Mouse (Mus musculus) lung, adult 2 months (tissue): ENCODE results near the gene Sez6l. TPM values are rescaled to one million over a fixed set of nuclear protein-coding genes. Genes with fewer than 3 reads are reported as not detected.

Source experiments
- DNase-seq: peaks from one replicate; pipeline ENCODE4 v3.0.0; 2022
- H3K4me1 ChIP-seq: fragments of 200-500 bp; 2 replicates; pipeline ENCODE4 v1.6.1; 2011; ENCODE audit warnings: low read length; ENCODE audit not compliant: control insufficient read depth, insufficient read depth
- H3K4me3 ChIP-seq: fragments of 200-500 bp; replicated peaks from 2 replicates; pipeline ENCODE3; 2011; ENCODE audit warnings: low read depth, mild to moderate bottlenecking, control low read depth, low read length; ENCODE audit errors: extremely low read depth
- CTCF ChIP-seq: fragments of 200-500 bp; IDR thresholded peaks from 2 replicates; pipeline ENCODE4 v1.5.1; 2011; ENCODE audit warnings: mild to moderate bottlenecking, low read length, control low read depth; ENCODE audit not compliant: insufficient read depth
- POLR2A ChIP-seq: fragments of 200-500 bp; IDR thresholded peaks from 2 replicates; pipeline ENCODE4 v1.6.1; 2011; ENCODE audit warnings: low read depth, mild to moderate bottlenecking, control low read depth, low read length, borderline replicate concordance; ENCODE audit errors: extremely low read depth
- whole genome bisulfite sequencing: fragments of 180-500 bp; shearing (Covaris S2); methylation state at CpG from one replicate; pipeline ENCODE4 v1.1.7; 2018; 5-methylcytosine and 5-hydroxymethylcytosine counted together
- polyA plus RNA-seq: library from polyadenylated mRNA; depleted of rRNA; stranded (reverse); fragments of >200 nt; gene quantifications from 2 replicates; pipeline ENCODE4 v1.2.3, GENCODE M21; 2012

Gene Sez6l
- polyA plus RNA-seq, 1 experiment, result 0.12 TPM

GRCm38 (mm10) chr5:112591706-112592105 lies 14.7 kb upstream of the Sez6l start:
- no peak overlapping the region for H3K4me3 ChIP-seq
- DNase-seq, result no peak
- H3K4me1 ChIP-seq, result no peaks in the 10 kb centered on the region
- WGBS, result 78% methylated on average over 1 of the region's 1 CpGs
- TF ChIP-seq POLR2A (no peak), CTCF (no peak)

GRCm38 (mm10) chr5:112586071-112586470 lies 9.1 kb upstream of the Sez6l start:
- 56% methylated on average over 6 of the region's 6 CpGs for WGBS
- TF ChIP-seq POLR2A (no peak), CTCF (no peak)
- H3K4me3 ChIP-seq, result no peak overlapping the region
- no peak for DNase-seq
- H3K4me1 ChIP-seq, result no peaks in the 10 kb centered on the region; the same call in 1 of the 2 replicates

- TF ChIP-seq POLR2A (no peak), CTCF (no peak)
- no peak for DNase-seq
- Histone ChIP-seq H3K4me3 (no peak overlapping the region), H3K4me1 (no peaks in the 10 kb centered on the region; the same call in 1 of the 2 replicates)
- 75% methylated on average over 4 of the region's 4 CpGs for WGBS
Measured at GRCm38 (mm10) chr5:112584155-112584769, 7.3 kb upstream of the Sez6l start.

DNA sequence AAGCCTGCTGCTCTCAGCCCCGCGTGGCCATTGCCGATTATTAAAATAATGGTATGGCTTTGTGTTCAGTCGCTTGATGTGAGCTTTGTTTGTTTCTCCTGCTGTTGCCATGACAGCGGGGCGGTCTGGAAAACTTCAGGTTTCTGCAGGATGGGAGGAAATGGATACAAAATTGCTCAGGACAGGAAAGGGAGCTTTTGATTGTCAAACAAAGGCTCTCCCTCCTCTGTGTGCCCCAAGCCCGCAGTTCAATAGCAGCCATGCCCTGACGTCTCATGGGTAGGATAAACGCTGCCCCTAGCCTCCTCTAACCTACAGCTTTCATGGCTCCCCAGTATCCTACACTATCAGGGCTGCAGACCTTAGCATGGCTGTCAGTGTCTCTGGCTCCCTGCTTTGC lies 6.3 kb upstream of the Sez6l start:
- WGBS, result 13% methylated on average over 9 of the region's 9 CpGs
- TF ChIP-seq CTCF, result no peak
- DNase-seq, result no peak
- no peak overlapping the region for H3K4me3 ChIP-seq
- no peaks in the 10 kb centered on the region; the same call in 1 of the 2 replicates for H3K4me1 ChIP-seq

DNA sequence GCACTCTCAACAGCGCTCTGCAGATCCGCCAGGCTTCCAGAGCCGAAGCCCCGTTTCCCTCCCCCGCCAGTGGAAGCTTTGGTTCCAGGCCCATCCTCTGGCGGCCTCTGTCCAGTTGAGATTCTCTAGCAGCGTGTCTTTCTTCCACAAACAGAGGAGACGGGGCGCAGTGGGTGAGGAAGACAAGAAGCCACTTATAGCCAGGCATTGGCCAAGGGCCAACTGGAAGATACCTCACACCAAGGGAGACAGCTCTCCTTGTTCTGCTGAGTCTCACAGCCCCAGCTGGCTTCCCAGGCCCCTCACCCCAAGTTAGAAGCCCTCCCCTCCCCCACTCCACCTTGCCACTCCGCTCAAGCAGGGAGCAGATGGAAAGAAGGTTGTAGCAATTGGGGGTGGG lies 765 bp upstream of the Sez6l start:
- no peak for DNase-seq
- H3K4me3 ChIP-seq, result no peak overlapping the region
- TF ChIP-seq POLR2A (no peak), CTCF (no peak)
- H3K4me1 ChIP-seq, result no peaks in the 10 kb centered on the region
- whole genome bisulfite sequencing, result 7% methylated on average over 10 of the region's 10 CpGs

GRCm38 (mm10) chr5:112576361-112576992 lies 508 bp downstream of the Sez6l start:
- TF ChIP-seq POLR2A, result no peak
- TF ChIP-seq CTCF, result no peak
- no peak for DNase-seq
- no peak overlapping the region for H3K4me3 ChIP-seq
- no peaks in the 10 kb centered on the region for H3K4me1 ChIP-seq
- WGBS, result 1% methylated on average over 48 of the region's 48 CpGs

DNA sequence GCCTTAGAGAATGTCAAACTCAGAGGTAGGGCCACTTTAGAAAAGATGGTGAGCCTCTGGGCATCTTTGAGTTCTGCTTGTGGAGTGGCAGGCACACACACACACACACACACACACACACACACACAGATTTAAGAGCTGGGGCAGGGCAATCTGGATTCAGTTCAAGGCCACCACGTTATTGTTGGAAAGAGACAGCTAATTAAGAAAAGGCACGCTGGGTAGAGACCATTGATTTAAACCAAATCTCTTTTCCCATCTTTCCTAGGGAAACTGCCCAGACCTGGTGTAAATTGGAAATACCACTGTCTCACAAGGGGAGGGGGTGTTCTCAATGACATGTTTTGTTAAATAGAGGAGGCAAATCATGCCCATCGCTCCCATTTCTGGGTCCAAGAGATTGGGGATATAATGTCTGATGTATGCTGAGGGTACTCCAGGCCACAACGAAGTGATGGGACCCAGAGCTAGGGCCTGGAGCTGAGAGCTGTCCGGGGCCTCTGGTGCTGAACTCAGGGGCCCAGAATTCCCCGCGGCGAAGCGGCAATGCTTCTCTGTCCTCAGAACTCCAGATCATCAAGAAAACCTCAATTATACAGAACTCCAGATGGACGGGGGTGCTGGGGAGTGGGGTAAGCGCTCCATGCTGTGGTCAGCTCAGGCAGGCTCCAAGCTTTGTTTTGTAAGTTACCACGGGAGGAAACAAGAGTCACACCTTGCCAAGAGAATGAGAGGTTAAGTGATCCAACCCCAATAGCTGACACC lies 1.7 kb downstream of the Sez6l start:
- DNase-seq, result peak; percentile 16
- WGBS, result 12% methylated on average over 12 of the region's 12 CpGs
- no peak for TF ChIP-seq CTCF
- no peak for TF ChIP-seq POLR2A
- H3K4me1 ChIP-seq, result no peaks in the 10 kb centered on the region
- H3K4me3 ChIP-seq, result no peak overlapping the region

GRCm38 (mm10) chr5:112573916-112574315 lies 3.1 kb downstream of the Sez6l start:
- Histone ChIP-seq H3K4me3 (no peak overlapping the region), H3K4me1 (no peaks in the 10 kb centered on the region)
- DNase-seq, result peak; percentile 21
- 14% methylated on average over 8 of the region's 8 CpGs for WGBS
- TF ChIP-seq CTCF (peak; percentile 84), POLR2A (no peak)

DNA sequence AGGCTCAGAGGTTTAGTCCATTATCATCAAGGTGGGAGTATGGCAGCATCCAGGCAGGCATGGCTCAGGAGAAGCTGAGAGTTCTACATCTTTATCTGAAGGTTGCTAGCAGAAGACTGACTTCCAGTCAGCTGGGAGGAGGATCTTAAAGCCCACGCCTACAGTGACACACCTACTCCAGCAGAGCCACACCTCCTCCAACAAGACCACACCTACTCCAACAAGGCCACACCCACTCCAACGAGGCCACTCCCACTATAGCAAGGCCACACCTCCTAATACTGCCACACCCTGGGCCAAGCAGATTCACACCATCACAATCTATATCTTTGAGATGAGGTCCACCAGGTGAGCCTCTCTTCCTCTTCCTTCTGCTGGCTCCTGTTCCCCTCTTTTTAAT lies 4.8 kb downstream of the Sez6l start:
- Histone ChIP-seq H3K4me1 (no peaks in the 10 kb centered on the region), H3K4me3 (no peak overlapping the region)
- no peak for DNase-seq
- WGBS, result 52% methylated on average over 2 of the region's 2 CpGs
- TF ChIP-seq POLR2A (no peak), CTCF (no peak)

GRCm38 (mm10) chr5:112565489-112565888 lies 11.5 kb downstream of the Sez6l start:
- 66% methylated on average over 8 of the region's 8 CpGs for WGBS
- no peak for TF ChIP-seq CTCF
- no peak for TF ChIP-seq POLR2A
- DNase-seq, result no peak
- H3K4me3 ChIP-seq, result no peak overlapping the region
- H3K4me1 ChIP-seq, result no peaks in the 10 kb centered on the region
